Mouse (Mus musculus) lung, embryonic 15.5 days (tissue): ENCODE data around the gene Ldha. TPM values are rescaled to one million over a fixed set of nuclear protein-coding genes. Genes with fewer than 3 reads are reported as not detected.
"Not testable (repeated sequence)": the region's sequence is repeated elsewhere in the genome, so short reads cannot be mapped to it uniquely, and the experiment has no call there.

Source experiments
- ATAC-seq: fragments of 200-750 bp; cut with Nextera tagmentation; 2 replicates; pipeline ENCODE4 v1.8.0; 2017; ENCODE audit warnings: moderate number of reproducible peaks, borderline replicate concordance; ENCODE audit not compliant: low FRiP score, low TSS enrichment; ENCODE audit errors: extremely low read depth
- H3K27ac ChIP-seq: fragments of 300-500 bp; sonication (generic); 2 replicates; pipeline ENCODE4 v1.5.1; 2015; ENCODE audit warnings: moderate library complexity, mild to moderate bottlenecking, inconsistent platforms
- H3K27me3 ChIP-seq: fragments of 300-500 bp; sonication (generic); 2 replicates; pipeline ENCODE4 v1.6.1; 2015; ENCODE audit warnings: inconsistent platforms
- H3K36me3 ChIP-seq: fragments of 300-500 bp; sonication (generic); 2 replicates; pipeline ENCODE4 v1.6.1; 2015; ENCODE audit warnings: inconsistent platforms
- H3K4me1 ChIP-seq: fragments of 300-500 bp; sonication (generic); 2 replicates; pipeline ENCODE4 v1.6.1; 2015; ENCODE audit warnings: inconsistent platforms
- H3K4me2 ChIP-seq: fragments of 300-500 bp; sonication (generic); 2 replicates; pipeline ENCODE4 v1.6.1; 2015; ENCODE audit warnings: inconsistent platforms, mild to moderate bottlenecking, moderate library complexity
- H3K4me3 ChIP-seq: fragments of 300-500 bp; sonication (generic); 2 replicates; pipeline ENCODE4 v1.5.1; 2015; ENCODE audit warnings: mild to moderate bottlenecking, inconsistent platforms
- H3K9ac ChIP-seq: fragments of 300-500 bp; sonication (generic); 2 replicates; pipeline ENCODE4 v1.6.1; 2015; ENCODE audit warnings: inconsistent platforms
- H3K9me3 ChIP-seq: fragments of 300-500 bp; sonication (generic); 2 replicates; pipeline ENCODE4 v1.6.1; 2016; ENCODE audit warnings: inconsistent platforms
- WGBS: fragments of 180-500 bp; shearing (Covaris S2); methylation state at CpG from one replicate; pipeline ENCODE4 v1.1.7; 2015; 5-methylcytosine and 5-hydroxymethylcytosine counted together
- polyA plus RNA-seq: library from polyadenylated mRNA; unstranded; fragments of >200 nt; fragmentation: Nextera tagmentation; extraction: Ambion mirVana; gene quantifications from 2 replicates; pipeline ENCODE4 v1.2.1, GENCODE M21; 2015

The Ldha gene
- polyA plus RNA-seq, 1 experiment from 2014 or later: 1,840 TPM

DNA sequence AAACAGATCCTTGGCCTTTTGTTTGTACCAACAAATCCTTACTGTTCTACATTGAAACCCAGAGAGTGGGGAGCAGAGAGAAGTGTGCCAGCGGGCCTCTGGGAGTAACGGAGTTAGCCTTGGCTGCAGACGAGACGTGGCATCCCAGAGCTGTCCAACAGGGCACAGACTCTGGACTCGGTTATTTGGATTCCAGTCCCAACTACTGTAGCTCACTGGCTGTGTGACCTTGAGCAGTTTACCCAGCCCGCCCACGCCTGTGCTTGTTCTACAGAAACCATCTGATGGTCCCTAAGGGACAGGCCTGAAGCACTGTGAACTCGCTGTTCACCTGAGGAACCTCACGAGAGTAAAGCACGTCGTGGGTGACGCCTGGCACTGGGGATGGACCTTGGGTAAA lies 11.4 kb upstream of the Ldha start:
- Histone ChIP-seq H3K4me2 (no peak overlapping the region), H3K27ac (no peak overlapping the region), H3K4me3 (no peak overlapping the region), H3K9ac (no peak overlapping the region), H3K9me3 (no peaks in the 10 kb centered on the region), H3K36me3 (no peaks in the 10 kb centered on the region), H3K27me3 (no peaks in the 10 kb centered on the region), H3K4me1 (peaks cover 33% of the 10 kb centered on the region)
- no peak for ATAC-seq
- WGBS: 85% methylated on average over 12 of the region's 12 CpGs

DNA sequence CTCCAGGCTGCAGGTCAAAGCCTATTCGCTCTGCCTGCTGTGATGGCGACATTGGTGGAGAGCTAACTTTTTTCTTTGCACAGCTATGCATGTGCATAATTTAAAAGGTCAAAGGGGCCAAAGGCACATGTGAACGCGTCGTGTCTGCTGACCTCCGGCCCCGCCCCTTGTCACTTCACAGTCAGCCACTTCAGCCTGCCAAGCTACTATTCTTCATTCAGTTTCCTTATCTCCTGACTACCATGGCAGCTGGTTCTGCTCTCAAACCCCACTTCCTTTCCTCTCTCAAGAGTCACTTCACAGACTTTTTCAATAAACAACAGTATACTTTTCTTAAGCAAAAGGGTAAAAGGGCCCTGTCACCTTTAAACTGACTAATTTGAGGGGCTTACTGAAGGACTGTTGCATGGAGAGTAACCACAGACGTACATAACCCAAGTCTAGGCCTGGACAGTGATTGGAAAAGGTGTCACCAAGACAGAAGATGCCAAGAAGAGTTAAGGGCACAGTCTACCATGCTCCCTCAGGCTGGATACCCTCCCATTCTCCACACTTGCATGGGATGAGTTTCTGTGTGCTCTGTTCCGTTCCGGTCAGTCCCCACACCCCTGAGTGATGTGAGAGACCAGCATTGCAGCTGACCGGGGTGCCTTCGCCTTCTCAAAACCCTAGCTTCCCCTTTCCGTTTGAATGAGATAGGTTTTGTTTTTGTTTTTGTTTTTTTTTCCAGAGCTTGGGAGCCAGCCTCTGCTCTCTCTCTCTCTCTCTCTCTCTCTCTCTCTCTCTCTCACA lies 10.3 kb upstream of the Ldha start:
- peak overlapping the region; percentile 68 for H3K27ac ChIP-seq
- WGBS: 25% methylated on average over 13 of the region's 13 CpGs
- H3K9me3 ChIP-seq: no peaks in the 10 kb centered on the region
- no peak overlapping the region for H3K4me2 ChIP-seq
- peaks cover 33% of the 10 kb centered on the region for H3K4me1 ChIP-seq
- ATAC-seq: peak; percentile 68; the same call in 1 of the 2 replicates
- no peak overlapping the region for H3K4me3 ChIP-seq
- H3K27me3 ChIP-seq: no peaks in the 10 kb centered on the region
- H3K36me3 ChIP-seq: no peaks in the 10 kb centered on the region
- no peak overlapping the region for H3K9ac ChIP-seq

DNA sequence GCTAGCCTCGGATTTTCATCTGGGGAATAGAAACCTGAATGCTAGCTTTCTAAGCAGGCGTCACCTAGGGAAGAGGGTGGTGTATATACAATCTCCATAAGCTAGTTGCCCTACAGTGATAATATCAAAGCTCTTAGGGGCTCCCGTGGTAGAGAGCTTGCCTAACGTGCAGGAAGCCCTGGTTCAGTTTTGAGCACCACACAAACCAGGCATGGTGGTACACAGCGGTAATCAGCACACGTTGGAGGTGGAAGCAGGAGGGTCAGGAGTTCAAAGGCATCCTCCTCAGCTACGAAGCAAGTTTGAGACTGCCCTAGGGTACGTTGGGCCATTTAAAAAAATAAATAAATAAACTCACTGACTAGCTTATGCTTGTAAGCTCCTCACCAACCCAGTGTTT lies 9.6 kb upstream of the Ldha start:
- no peaks in the 10 kb centered on the region for H3K36me3 ChIP-seq
- H3K27ac ChIP-seq: peak overlapping the region; percentile 68
- ATAC-seq: no peak
- 67% methylated on average over 8 of the region's 8 CpGs for WGBS
- no peaks in the 10 kb centered on the region for H3K9me3 ChIP-seq
- no peaks in the 10 kb centered on the region for H3K27me3 ChIP-seq
- H3K4me2 ChIP-seq: no peak overlapping the region
- no peak overlapping the region for H3K4me3 ChIP-seq
- peaks cover 33% of the 10 kb centered on the region for H3K4me1 ChIP-seq
- no peak overlapping the region for H3K9ac ChIP-seq

DNA sequence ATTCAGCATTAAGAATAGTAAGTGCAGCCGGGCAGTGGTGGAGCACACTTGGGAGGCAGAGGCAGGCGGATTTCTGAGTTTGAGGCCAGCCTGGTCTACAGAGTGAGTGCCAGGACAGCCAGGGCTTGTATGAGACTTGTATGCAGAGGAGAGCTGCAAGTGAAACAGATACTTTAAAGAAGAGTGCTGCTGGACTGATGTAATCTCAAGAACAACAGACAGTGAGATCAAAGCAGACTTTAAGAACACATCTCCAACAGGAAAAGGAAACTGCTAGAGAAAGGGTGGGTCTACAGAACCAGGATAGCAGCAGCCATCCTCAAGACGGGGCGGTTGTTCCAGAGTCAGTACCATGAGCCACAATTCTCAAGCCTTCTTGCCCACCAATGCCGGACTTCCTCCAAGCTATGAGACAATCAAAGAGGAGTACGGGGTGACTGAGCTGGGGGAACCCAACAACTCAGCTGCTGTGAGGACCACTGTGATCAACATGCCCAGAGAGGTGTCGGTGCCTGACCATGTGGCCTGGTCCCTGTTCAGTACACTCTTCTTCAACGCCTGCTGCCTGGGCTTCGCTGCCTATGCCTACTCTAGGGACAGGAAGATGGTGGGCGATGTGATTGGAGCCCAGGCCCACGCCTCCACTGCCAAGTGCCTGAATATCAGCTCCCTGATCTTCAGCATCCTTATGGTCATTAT lies 9.0 kb upstream of the Ldha start:
- ATAC-seq, H3K4me2 ChIP-seq, H3K27ac ChIP-seq, H3K9me3 ChIP-seq, H3K9ac ChIP-seq, H3K27me3 ChIP-seq, H3K36me3 ChIP-seq, H3K4me3 ChIP-seq: not testable (repeated sequence)
- peaks cover 33% of the 10 kb centered on the region for H3K4me1 ChIP-seq
- WGBS: 89% methylated on average over 11 of the region's 11 CpGs

DNA sequence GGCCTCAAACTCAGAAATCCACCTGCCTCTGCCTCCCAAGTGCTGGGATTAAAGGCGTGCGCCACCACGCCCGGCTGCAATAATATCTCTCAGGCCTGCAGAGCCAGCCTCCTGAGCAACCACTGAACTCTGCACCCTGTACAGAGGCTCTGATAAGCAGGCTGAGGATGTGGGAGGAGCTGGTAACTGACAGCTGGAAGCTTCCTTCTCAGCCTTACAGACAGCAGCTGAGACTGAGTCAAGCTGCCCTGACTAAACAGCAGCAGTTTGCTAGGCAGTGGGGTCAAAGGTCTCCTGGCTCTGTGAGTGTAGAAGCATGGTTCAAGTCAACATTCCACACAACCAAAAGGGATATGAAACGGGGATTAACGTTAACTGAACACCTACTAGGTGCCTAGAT lies 8.0 kb upstream of the Ldha start:
- H3K9ac ChIP-seq: no peak overlapping the region
- peaks cover 43% of the 10 kb centered on the region for H3K4me1 ChIP-seq
- H3K27ac ChIP-seq: no peak overlapping the region
- no peak overlapping the region for H3K4me3 ChIP-seq
- H3K9me3 ChIP-seq: no peaks in the 10 kb centered on the region
- no peaks in the 10 kb centered on the region for H3K36me3 ChIP-seq
- WGBS: 33% methylated on average over 6 of the region's 6 CpGs
- no peak overlapping the region for H3K4me2 ChIP-seq
- H3K27me3 ChIP-seq: no peaks in the 10 kb centered on the region
- peak; percentile 83 for ATAC-seq

DNA sequence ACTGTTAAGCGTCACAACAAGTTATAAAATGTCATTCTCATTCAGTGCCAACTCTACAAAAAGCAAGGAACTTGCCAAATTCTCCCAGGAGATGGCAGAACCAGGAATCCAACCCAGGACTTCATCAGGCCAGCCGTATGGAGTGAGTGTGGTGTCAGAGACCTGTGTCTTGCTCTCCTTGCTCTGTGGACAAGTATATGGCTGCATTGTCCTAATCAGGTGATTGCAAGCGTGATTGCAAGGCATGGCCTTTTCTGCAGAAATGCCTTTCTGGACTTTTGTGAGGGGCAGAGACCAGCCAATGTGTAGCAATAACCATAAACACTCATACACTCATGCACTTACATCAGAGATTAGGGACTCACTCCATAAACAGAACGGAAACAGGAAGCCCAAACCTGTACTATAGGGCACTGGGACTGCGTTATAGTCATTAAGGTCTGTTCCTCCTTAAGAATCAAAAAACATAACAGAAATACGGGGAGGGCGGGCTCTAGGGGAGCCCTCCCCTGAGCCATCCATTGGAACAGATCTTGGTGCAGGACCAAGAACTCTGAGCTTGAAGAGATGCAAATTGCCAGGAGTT lies 7.5 kb upstream of the Ldha start:
- Histone ChIP-seq H3K4me2 (no peak overlapping the region), H3K9me3 (no peaks in the 10 kb centered on the region), H3K27me3 (no peaks in the 10 kb centered on the region), H3K27ac (no peak overlapping the region), H3K9ac (no peak overlapping the region), H3K36me3 (no peaks in the 10 kb centered on the region), H3K4me3 (no peak overlapping the region), H3K4me1 (peaks cover 48% of the 10 kb centered on the region)
- WGBS: 76% methylated on average over 7 of the region's 7 CpGs
- no peak for ATAC-seq

DNA sequence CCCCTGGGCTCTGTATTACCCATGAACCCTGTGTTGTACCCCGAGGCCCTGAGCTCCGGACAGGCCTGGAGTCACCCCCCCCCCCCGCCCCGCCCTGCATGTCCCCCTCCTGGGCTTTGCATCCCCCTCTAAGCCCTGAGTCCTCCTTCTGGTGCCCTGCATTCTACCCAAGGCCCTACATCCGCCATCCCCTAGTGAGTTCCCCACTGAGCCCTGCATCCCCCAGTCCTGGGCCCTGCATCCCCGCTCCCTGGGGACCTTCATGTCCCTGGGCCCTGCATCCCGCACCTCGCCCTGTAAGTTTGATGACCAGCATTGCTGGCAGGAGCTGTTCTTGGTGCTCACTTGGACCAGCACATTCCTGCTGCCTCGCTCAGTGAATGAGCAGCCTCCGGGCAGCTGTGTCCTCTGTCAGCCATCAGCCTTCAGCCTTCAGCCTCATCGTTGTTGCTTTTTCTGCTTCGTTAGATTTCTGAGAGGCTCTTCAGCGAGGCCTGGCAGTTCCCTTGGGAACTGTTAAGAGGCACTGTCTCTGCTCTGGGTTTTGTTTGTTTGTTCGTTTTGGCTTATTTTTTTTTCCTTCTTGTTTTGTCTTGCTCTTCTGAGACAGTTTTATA lies 6.2 kb upstream of the Ldha start:
- H3K4me3 ChIP-seq: no peak overlapping the region
- no peaks in the 10 kb centered on the region for H3K9me3 ChIP-seq
- H3K36me3 ChIP-seq: no peaks in the 10 kb centered on the region
- ATAC-seq: no peak
- H3K27me3 ChIP-seq: no peaks in the 10 kb centered on the region
- H3K4me1 ChIP-seq: peaks cover 61% of the 10 kb centered on the region
- WGBS: 47% methylated on average over 11 of the region's 14 CpGs
- H3K9ac ChIP-seq: no peak overlapping the region
- no peak overlapping the region for H3K4me2 ChIP-seq
- H3K27ac ChIP-seq: no peak overlapping the region

DNA sequence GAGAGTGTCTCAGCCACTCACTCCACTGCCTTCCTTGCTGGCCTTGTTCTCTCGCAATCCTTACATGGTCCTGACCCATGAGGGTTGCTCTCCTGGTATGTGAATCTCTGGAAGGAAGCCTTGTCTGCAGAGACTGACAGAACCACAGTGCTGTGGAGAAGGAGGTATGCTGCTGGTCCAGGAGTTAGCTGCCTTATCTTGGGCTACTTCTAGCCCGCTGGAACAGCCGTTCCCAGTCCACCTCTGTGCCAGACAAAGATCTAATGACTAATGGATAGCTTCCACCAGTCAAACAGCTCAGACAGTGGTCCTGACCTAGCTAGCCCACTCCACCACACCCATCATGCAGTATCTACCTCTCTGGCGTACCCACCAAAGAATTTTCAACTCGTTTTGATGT lies 4.9 kb upstream of the Ldha start:
- no peak overlapping the region for H3K9ac ChIP-seq
- WGBS: 67% methylated on average over 5 of the region's 5 CpGs
- ATAC-seq: no peak
- H3K27me3 ChIP-seq: no peaks in the 10 kb centered on the region
- no peak overlapping the region for H3K4me2 ChIP-seq
- no peaks in the 10 kb centered on the region for H3K36me3 ChIP-seq
- peaks cover 64% of the 10 kb centered on the region for H3K4me1 ChIP-seq
- no peak overlapping the region for H3K4me3 ChIP-seq
- H3K27ac ChIP-seq: no peak overlapping the region
- H3K9me3 ChIP-seq: no peaks in the 10 kb centered on the region

DNA sequence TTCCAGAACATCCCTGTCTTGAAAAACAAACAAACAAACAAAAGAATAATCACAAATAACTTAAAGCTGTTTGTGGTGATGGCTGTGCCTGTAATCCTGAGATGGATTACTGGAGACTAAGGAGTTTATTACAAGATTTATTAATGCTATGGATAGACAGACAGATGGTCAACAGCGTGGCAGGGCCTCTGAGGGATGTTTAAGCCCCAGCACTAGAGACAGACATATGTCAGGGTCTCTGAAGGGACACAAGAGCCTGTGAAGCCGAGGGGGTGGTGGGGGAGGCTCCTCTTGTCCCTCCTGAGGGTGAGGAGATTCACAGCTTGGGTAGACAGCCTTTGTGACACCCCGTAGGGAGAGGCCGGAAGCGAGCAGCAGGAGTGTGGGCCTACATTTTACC lies 4.2 kb upstream of the Ldha start:
- Histone ChIP-seq H3K4me3 (no peak overlapping the region), H3K27ac (peak overlapping the region; percentile 91; the same call in 1 of the 2 replicates), H3K9ac (no peak overlapping the region), H3K4me1 (peaks cover 64% of the 10 kb centered on the region), H3K27me3 (no peaks in the 10 kb centered on the region), H3K4me2 (no peak overlapping the region), H3K9me3 (no peaks in the 10 kb centered on the region), H3K36me3 (no peaks in the 10 kb centered on the region)
- 75% methylated on average over 5 of the region's 5 CpGs for WGBS
- ATAC-seq: no peak

DNA sequence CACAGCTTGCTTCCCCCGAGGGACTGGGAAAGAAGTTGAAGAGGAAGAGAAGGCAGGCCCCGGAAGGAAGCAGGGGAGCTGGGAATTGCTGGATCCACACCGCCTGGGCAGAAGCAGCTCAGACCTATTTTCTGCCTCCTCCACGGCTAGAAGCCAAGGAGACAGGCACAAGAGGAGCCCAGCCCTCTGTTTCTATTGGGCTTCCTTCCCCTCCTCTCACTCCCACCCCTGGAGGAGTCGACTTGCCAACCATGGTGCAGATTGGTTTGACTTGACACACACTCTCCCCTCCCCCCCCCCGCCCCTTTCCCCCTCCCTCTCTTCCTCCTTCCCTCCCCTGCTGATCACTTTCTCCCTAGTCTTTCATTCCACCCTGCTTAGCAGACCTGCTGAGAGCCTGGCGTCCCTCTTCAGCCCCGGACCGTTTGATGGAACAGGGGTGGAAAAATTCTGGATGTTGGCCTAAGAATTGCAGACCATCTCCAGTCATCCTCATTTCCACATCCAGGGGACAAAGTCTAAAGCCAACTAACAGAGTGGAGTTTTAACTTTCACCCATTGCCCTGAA lies 3.1 kb upstream of the Ldha start:
- no peaks in the 10 kb centered on the region for H3K9me3 ChIP-seq
- peaks cover 61% of the 10 kb centered on the region for H3K4me1 ChIP-seq
- peak overlapping the region; percentile 38; the same call in 1 of the 2 replicates for H3K9ac ChIP-seq
- no peaks in the 10 kb centered on the region for H3K27me3 ChIP-seq
- 2% methylated on average over 9 of the region's 9 CpGs for WGBS
- H3K27ac ChIP-seq: peak overlapping the region; percentile 91
- peak; percentile 47; the same call in 1 of the 2 replicates for ATAC-seq
- H3K4me2 ChIP-seq: peak overlapping the region; percentile 34
- no peaks in the 10 kb centered on the region for H3K36me3 ChIP-seq
- H3K4me3 ChIP-seq: no peak overlapping the region

DNA sequence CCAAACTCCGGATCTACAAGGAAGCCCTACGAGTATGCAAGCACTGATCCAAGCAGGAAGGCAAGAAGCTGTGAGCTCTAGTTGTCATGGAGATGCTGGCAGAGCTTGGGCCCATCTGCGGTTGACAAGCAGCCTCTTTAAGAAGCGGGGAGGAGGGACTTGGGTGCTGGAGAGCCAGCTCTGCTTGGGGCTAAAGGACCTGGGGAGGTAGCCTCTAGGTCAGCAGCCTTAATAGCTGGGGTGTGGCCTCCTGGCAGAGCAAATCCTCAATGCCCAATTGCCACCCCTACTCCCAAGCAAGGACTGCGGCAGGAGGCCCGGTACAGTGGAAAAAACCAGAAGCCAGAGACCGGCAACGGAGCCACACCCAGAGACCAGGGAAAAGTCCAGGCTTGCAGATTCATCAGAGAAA lies 2.4 kb upstream of the Ldha start:
- Histone ChIP-seq H3K9ac (no peak overlapping the region), H3K4me3 (no peak overlapping the region), H3K27ac (peak overlapping the region; percentile 91), H3K4me2 (peak overlapping the region; percentile 34), H3K27me3 (no peaks in the 10 kb centered on the region), H3K4me1 (peaks cover 55% of the 10 kb centered on the region), H3K36me3 (no peaks in the 10 kb centered on the region), H3K9me3 (no peaks in the 10 kb centered on the region)
- peak; percentile 80 for ATAC-seq
- 7% methylated on average over 8 of the region's 8 CpGs for WGBS
